Mouse (Mus musculus) stomach, embryonic 16.5 days (tissue): ENCODE results near the gene Polr3h. TPM values are rescaled to one million over a fixed set of nuclear protein-coding genes. Genes with fewer than 3 reads are reported as not detected.

Experiments
- ATAC-seq: fragments of 200-750 bp; cut with Nextera tagmentation; 2 replicates; pipeline ENCODE4 v1.8.0; 2017; ENCODE audit warnings: moderate number of reproducible peaks, moderate TSS enrichment; ENCODE audit not compliant: insufficient read depth, low FRiP score
- H3K27ac ChIP-seq: fragments of 300-500 bp; sonication (generic); 2 replicates; pipeline ENCODE4 v1.5.1; 2014; ENCODE audit warnings: low read length
- H3K27me3 ChIP-seq: fragments of 300-500 bp; sonication (generic); 2 replicates; pipeline ENCODE4 v1.6.1; 2014; ENCODE audit warnings: low read length, control low read depth, mixed read lengths; ENCODE audit not compliant: control insufficient read depth, insufficient read depth
- H3K36me3 ChIP-seq: fragments of 300-500 bp; sonication (generic); 2 replicates; pipeline ENCODE4 v1.6.1; 2014; ENCODE audit warnings: low read length; ENCODE audit not compliant: control insufficient read depth, insufficient read depth
- H3K4me1 ChIP-seq: fragments of 300-500 bp; sonication (generic); 2 replicates; pipeline ENCODE4 v1.6.1; 2014; ENCODE audit warnings: low read length, control low read depth, mixed read lengths; ENCODE audit not compliant: control insufficient read depth, insufficient read depth
- H3K4me2 ChIP-seq: fragments of 300-500 bp; sonication (generic); 2 replicates; pipeline ENCODE4 v1.6.1; 2014; ENCODE audit warnings: low read depth, low read length, mixed read lengths
- H3K4me3 ChIP-seq: fragments of 300-500 bp; sonication (generic); replicated peaks from 2 replicates; pipeline ENCODE4 v1.5.1; 2014; ENCODE audit warnings: mild to moderate bottlenecking, low read length
- H3K9ac ChIP-seq: fragments of 300-500 bp; sonication (generic); 2 replicates; pipeline ENCODE4 v1.6.1; 2014; ENCODE audit warnings: low read length
- H3K9me3 ChIP-seq: fragments of 300-500 bp; sonication (generic); replicated peaks from 2 replicates; pipeline ENCODE4 v1.6.1; 2016; ENCODE audit warnings: low read length, control low read depth; ENCODE audit not compliant: control insufficient read depth
- WGBS: fragments of 180-500 bp; shearing (Covaris S2); extraction: QIAGEN DNeasy Blood & Tissue Kit; methylation state at CpG from one replicate; pipeline ENCODE4 v1.1.7; 2014; 5-methylcytosine and 5-hydroxymethylcytosine counted together
- polyA plus RNA-seq: library from polyadenylated mRNA; unstranded; fragments of >200 nt; fragmentation: Nextera tagmentation; extraction: Ambion mirVana; gene quantifications from 2 replicates; pipeline ENCODE4 v1.2.1, GENCODE M21; 2015

Polr3h gene
- polyA plus RNA-seq, 1 experiment from 2014 or later = 58.6 TPM

DNA sequence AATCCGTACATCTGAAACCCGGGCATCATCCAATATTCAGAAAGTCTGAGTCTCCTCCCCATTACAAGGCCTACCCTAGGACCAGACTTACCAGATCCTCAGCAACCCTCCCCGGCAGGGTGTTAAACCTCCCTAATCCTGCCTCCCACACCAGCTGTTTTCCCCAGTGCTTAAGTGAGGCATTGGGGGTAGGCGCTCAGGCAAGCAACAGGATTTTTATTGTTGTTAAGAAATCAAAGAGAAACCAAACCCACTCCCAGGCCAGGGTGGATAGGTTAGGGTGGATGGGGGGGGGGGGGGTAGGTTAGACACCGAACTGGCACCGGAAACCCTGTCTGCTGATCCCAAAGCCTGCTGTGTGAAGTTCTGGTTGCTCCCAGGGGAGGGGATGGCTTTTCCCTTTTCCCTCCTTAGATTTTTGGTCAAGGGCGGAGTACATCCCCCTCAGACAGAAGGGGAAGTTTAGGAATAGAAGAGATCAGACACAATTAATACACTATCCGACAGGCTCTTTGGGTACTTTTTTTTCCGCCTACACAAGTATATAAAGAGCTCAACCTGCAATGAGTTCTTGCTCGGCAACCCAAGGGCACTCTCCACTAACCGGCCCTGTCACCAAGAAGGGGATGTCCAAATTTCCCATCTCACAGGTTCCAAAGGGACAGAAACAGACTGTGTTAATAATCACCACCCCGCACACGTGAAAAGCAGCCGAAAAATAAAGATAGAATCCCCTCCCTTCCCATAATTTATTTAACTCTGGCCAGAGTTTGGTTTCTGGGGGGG, 68.9 kb downstream of the Polr3h start:
- Histone ChIP-seq H3K4me2 (peak overlapping the region; percentile 81), H3K9ac (peak overlapping the region; percentile 91), H3K27me3 (no peaks in the 10 kb centered on the region), H3K9me3 (no peaks in the 10 kb centered on the region), H3K36me3 (no peaks in the 10 kb centered on the region), H3K27ac (peak overlapping the region; percentile 99), H3K4me3 (peak overlapping the region; percentile 84), H3K4me1 (peaks cover 9% of the 10 kb centered on the region)
- WGBS = 0% methylated on average over 14 of the region's 14 CpGs
- ATAC-seq = no peak

DNA sequence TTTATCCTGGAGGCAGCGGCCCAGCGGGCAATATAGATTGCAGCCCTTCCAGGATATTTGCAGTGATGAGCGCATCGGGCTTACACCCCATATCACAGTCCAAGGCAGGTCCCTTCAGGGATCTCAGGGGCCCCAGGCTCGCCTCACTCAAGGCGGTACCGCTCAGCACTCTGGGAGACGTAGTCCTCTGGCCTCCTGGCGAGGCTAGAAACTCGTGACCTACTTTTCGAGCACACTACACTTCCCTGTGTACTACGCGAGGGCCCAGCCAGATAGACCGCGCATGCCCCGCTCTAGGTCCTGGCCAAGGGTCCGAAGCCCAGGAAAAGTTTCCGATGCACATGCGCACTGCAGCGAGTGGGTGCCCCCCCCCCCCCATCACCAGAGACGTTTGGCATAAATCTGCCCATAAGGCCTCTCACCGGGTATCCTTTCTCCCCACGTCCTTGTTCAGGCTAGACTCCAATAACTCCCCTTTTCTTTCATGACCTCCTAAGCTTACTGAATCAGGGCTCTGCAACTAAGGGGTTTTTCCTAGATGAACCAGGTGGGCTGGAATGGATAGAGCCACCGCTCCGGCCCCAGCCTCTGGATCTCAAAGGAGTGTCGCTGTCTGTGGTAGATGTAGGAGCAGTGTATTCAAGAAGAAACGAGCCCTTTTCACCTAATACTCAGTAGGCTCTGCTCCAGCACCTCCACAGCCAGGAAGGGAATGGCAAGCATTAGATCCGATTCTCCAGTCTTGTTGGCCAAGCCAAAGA, 69.8 kb downstream of the Polr3h start:
- ATAC-seq = peak; percentile 89
- WGBS = 1% methylated on average over 28 of the region's 28 CpGs

DNA sequence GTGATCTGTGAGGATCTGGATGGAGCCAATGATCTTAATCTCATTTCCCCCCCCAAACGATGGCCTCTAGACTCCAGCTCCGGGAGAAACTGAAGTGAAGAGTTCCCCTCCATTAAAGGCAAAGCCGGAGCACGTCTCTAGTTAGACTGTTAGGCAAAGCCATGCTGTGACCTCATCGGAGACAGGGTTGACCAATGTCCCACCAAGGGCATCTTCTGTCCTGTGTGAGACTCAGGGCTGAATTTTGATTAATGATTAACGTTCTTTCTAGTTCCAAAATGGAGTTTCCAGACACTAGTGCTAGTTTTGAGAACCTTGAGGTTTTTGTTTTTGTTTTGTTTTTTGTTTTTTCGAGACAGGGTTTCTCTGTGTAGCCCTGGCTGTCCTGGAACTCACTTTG, 73.0 kb downstream of the Polr3h start:
- 82% methylated on average over 7 of the region's 7 CpGs for WGBS
- Histone ChIP-seq H3K27me3 (no peaks in the 10 kb centered on the region), H3K27ac (no peak overlapping the region), H3K4me3 (no peak overlapping the region), H3K4me2 (no peak overlapping the region), H3K4me1 (peaks cover 9% of the 10 kb centered on the region), H3K36me3 (peaks cover 10% of the 10 kb centered on the region), H3K9me3 (no peaks in the 10 kb centered on the region), H3K9ac (no peak overlapping the region)
- no peak for ATAC-seq

More for the DNA sequence above, 69.8 kb downstream of the Polr3h start:
- peak overlapping the region; percentile 81 for H3K4me2 ChIP-seq
- H3K9me3 ChIP-seq = no peaks in the 10 kb centered on the region
- H3K27me3 ChIP-seq = no peaks in the 10 kb centered on the region
- H3K36me3 ChIP-seq = peaks cover 2% of the 10 kb centered on the region
- H3K4me3 ChIP-seq = peak overlapping the region; percentile 84
- H3K4me1 ChIP-seq = peaks cover 9% of the 10 kb centered on the region
- peak overlapping the region; percentile 99 for H3K27ac ChIP-seq
- H3K9ac ChIP-seq = peak overlapping the region; percentile 91

DNA sequence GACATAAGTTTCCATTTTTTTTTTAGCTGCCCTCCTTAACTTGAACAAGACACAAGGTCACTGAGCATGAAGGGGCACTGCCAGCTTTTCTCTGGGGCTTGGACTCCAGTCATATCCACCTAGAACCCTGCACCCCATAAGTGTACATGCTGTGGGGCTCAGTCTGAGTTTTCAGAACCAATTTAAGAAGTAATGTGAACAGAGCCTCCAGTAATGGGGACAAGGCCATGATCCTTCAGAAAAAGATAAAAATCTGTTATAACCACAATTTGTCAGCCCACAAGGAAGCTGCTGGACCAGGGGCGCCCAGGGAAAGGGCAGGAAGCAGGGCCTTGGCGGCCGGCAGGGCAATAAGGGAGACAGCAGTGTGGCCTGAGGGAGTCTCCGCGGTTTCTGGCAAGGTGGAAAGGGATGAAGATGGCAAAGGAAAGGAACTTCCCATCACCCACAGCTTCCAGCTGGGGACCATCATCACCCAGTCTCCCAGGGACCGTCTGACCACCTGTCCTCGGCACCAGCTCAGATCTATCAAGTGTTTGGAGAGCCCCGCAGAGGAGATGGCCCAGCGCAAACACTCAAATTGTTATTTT, 73.5 kb downstream of the Polr3h start:
- Histone ChIP-seq H3K4me2 (no peak overlapping the region), H3K9ac (no peak overlapping the region), H3K27me3 (no peaks in the 10 kb centered on the region), H3K9me3 (no peaks in the 10 kb centered on the region), H3K4me3 (no peak overlapping the region), H3K36me3 (peaks cover 10% of the 10 kb centered on the region), H3K27ac (no peak overlapping the region), H3K4me1 (peaks cover 9% of the 10 kb centered on the region)
- no peak for ATAC-seq
- 77% methylated on average over 9 of the region's 9 CpGs for WGBS

DNA sequence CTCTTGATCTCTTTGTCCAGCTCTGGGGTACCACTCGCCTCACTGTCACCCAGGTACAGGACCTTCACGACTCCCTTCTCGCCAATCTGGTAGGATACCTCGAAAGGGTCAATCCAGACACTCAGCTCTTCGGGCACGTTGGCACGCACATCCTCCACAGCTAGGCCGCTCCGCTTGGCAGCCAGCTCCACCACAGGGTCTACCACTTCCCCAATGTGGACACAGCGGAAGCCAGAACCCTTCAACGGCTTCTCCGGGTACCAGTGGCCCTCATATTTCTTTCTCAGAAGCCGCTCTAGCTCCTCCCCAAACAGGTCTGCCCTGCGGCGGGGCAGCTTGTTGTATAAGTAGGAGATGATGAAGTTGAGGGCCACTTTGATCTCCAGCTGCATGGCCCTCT, 74.7 kb downstream of the Polr3h start:
- Histone ChIP-seq H3K27me3 (no peaks in the 10 kb centered on the region), H3K27ac (no peak overlapping the region), H3K4me2 (no peak overlapping the region), H3K4me3 (no peak overlapping the region), H3K9me3 (no peaks in the 10 kb centered on the region), H3K9ac (no peak overlapping the region), H3K36me3 (peaks cover 10% of the 10 kb centered on the region), H3K4me1 (peaks cover 9% of the 10 kb centered on the region)
- WGBS = 90% methylated on average over 15 of the region's 15 CpGs
- ATAC-seq = no peak

DNA sequence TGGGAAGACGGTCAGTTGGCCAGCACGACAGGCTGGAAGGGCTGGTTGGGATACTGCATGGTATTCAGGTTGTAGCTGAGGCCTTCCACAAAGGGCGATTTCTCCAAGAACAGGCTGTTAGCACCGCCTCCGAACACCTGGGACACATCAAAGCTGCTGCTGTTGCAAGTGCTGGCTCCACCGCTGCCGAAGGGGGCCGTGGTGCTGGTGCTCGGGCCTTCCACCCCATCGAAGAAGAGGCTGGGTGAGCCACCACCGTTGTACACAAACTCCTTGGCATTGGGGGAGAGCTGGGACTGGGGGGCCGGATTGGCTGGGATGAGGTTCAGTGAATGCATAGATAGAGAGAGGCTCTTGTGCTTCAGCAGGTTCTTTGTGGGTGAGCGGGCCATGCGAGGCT, 75.3 kb downstream of the Polr3h start:
- Histone ChIP-seq H3K36me3 (peaks cover 10% of the 10 kb centered on the region), H3K9me3 (no peaks in the 10 kb centered on the region), H3K4me1 (peaks cover 7% of the 10 kb centered on the region), H3K4me2 (no peak overlapping the region), H3K9ac (no peak overlapping the region), H3K27ac (no peak overlapping the region), H3K27me3 (no peaks in the 10 kb centered on the region), H3K4me3 (no peak overlapping the region)
- whole genome bisulfite sequencing = 72% methylated on average over 14 of the region's 14 CpGs
- no peak for ATAC-seq

DNA sequence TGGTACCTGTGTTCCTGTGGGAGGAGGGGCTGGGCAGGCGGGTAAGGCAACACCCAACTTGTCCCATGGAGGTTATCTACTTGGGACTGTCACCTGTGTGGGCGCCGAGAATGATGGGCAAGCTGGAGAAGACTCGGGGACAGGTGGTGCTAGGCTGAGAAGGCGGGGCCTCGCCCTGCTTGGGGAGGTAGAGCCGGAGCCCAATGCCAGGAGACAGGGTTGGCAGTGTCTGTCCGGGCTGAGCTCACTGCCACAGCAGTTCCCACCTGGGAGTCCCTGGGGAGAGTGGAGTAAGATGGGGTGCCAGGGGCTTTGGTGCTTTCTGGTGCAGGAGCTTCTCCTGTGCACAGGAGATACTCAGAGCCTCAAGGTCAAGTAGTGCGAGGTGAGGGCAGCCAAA, 76.9 kb downstream of the Polr3h start:
- Histone ChIP-seq H3K4me1 (no peaks in the 10 kb centered on the region; the same call in 1 of the 2 replicates), H3K4me3 (no peak overlapping the region), H3K9me3 (no peaks in the 10 kb centered on the region), H3K4me2 (no peak overlapping the region), H3K27me3 (no peaks in the 10 kb centered on the region), H3K27ac (no peak overlapping the region), H3K9ac (no peak overlapping the region), H3K36me3 (peaks cover 10% of the 10 kb centered on the region)
- 76% methylated on average over 9 of the region's 9 CpGs for WGBS
- ATAC-seq = no peak

DNA sequence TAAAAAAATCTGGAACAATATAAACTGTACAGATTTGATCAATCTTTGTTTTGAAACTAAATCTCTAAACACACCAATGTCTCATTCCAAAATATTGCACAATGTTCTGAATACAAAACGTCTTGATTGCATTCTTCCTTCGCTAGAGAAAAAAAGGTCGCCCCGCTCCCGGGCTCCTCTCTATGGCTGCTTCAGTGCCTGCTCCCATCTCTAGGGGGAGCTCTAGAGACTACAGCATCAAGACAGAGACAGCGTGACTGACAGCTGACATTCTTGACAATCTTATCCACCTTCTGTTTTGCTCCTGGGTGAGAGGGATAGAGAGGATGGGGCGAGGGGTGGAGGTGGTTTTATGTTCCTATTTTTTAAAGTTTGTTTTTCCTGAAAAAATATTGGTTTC, 77.7 kb downstream of the Polr3h start:
- 42% methylated on average over 7 of the region's 7 CpGs for WGBS
- no peaks in the 10 kb centered on the region for H3K9me3 ChIP-seq
- no peak overlapping the region for H3K9ac ChIP-seq
- H3K4me3 ChIP-seq = no peak overlapping the region
- peaks cover 10% of the 10 kb centered on the region for H3K36me3 ChIP-seq
- no peak overlapping the region for H3K27ac ChIP-seq
- no peaks in the 10 kb centered on the region; the same call in 1 of the 2 replicates for H3K4me1 ChIP-seq
- H3K4me2 ChIP-seq = no peak overlapping the region
- no peaks in the 10 kb centered on the region for H3K27me3 ChIP-seq
- ATAC-seq = no peak

DNA sequence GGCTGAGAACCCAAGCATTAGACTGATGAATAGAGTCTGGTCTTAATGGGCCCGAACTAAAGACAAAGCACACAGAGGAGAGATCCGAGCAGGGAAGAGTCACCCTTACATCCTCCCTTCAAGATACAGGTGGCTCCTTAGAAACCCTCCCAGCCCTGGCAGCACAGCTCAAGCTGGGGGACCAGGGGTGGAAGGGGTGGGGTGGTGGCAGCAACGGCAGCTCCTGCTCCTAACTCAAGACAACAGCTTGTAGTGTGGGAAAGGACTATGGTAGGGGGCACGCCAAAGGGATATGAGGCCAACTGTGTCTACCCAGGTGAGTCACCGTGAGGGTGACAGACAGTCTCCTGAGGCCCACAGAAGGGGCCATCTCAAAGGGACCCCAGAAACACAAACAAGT, 78.2 kb downstream of the Polr3h start:
- Histone ChIP-seq H3K9me3 (no peaks in the 10 kb centered on the region), H3K27me3 (no peaks in the 10 kb centered on the region), H3K4me1 (no peaks in the 10 kb centered on the region; the same call in 1 of the 2 replicates), H3K36me3 (peaks cover 10% of the 10 kb centered on the region), H3K4me3 (no peak overlapping the region), H3K9ac (0 out of 2 replicates have a peak overlapping the region, but pooled peaks have one; percentile 7), H3K4me2 (no peak overlapping the region), H3K27ac (no peak overlapping the region)
- ATAC-seq = no peak
- 79% methylated on average over 5 of the region's 5 CpGs for WGBS
